Mouse (Mus musculus): ENCODE results near the gene Adgrv1. TPM values are rescaled to one million over a fixed set of nuclear protein-coding genes. Genes with fewer than 3 reads are reported as not detected.

Gene Adgrv1
- polyA plus RNA-seq, 2 experiments: 0.55 to 0.96 TPM

DNA sequence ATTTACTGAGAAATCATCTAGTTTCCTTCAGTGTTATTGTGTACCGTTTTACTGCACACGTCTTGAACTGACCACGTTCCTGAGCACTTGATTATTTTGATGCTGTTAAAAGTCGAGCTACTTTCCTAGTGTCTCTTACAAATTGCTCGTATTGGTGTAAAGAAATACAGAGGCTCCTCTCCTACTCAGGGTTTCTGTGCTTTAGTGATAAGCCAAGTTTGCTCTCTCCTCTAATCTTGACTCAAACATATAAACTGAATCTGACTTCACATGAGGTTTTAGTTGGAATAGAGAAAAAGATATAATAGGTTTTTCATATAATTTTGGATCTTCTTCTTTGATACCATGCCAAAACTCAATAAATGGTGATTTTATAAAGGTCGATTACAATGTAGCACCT, 13.4 kb upstream of the Adgrv1 start:
- ATAC-seq (ENCODE audit: low FRiP score, low read depth) (no peak), DNase-seq (ENCODE audit: low spot score) (no peak)
- 81% methylated on average over 6 of the region's 6 CpGs for WGBS
- H3K4me1 ChIP-seq (ENCODE audit: control insufficient read depth, insufficient read depth, low read length): peaks cover 3% of the 10 kb centered on the region; the same call in 1 of the 2 replicates
- no peaks in the 10 kb centered on the region for H3K9me3 ChIP-seq (ENCODE audit: control insufficient read depth, low read length)
- no peak overlapping the region for H3K27ac ChIP-seq (replicated peaks; ENCODE audit: low read depth, low read length)
- no peaks in the 10 kb centered on the region for H3K27me3 ChIP-seq (ENCODE audit: control insufficient read depth, insufficient read depth, low read length)
- no peak overlapping the region for H3K9ac ChIP-seq (ENCODE audit: low read depth, low read length, severe bottlenecking)
- H3K4me2 ChIP-seq (replicated peaks; ENCODE audit: low read depth, low read length, severe bottlenecking): no peak overlapping the region
- no peaks in the 10 kb centered on the region for H3K36me3 ChIP-seq (ENCODE audit: control insufficient read depth, insufficient read depth, low read length)
- TF ChIP-seq POLR2A (IDR thresholded peaks at IDR 0.05; ENCODE audit: borderline replicate concordance, extremely low read depth, insufficient read depth, insufficient read length): no peak
- no peak overlapping the region for H3K4me3 ChIP-seq (replicated peaks; ENCODE audit: low read length)

- H3K9me3 ChIP-seq (ENCODE audit: control insufficient read depth, low read length): no peaks in the 10 kb centered on the region
- ATAC-seq (ENCODE audit: low FRiP score, low read depth) (no peak), DNase-seq (ENCODE audit: low spot score) (no peak)
- TF ChIP-seq POLR2A (IDR thresholded peaks at IDR 0.05; ENCODE audit: borderline replicate concordance, extremely low read depth, insufficient read depth, insufficient read length): no peak
- no peak overlapping the region for H3K4me2 ChIP-seq (replicated peaks; ENCODE audit: low read depth, low read length, severe bottlenecking)
- no peak overlapping the region for H3K9ac ChIP-seq (ENCODE audit: low read depth, low read length, severe bottlenecking)
- H3K4me1 ChIP-seq (ENCODE audit: control insufficient read depth, insufficient read depth, low read length): peaks cover 9% of the 10 kb centered on the region; the same call in 1 of the 2 replicates
- H3K27me3 ChIP-seq (ENCODE audit: control insufficient read depth, insufficient read depth, low read length): no peaks in the 10 kb centered on the region
- no peaks in the 10 kb centered on the region for H3K36me3 ChIP-seq (ENCODE audit: control insufficient read depth, insufficient read depth, low read length)
- WGBS: 89% methylated on average over 11 of the region's 11 CpGs
- no peak overlapping the region for H3K4me3 ChIP-seq (replicated peaks; ENCODE audit: low read length)
- H3K27ac ChIP-seq (replicated peaks; ENCODE audit: low read depth, low read length): no peak overlapping the region
Measured at GRCm38 (mm10) chr13:81644047-81644565, 11.2 kb upstream of the Adgrv1 start.

GRCm38 (mm10) chr13:81642491-81643149, 9.7 kb upstream of the Adgrv1 start:
- TF ChIP-seq POLR2A (IDR thresholded peaks at IDR 0.05; ENCODE audit: borderline replicate concordance, extremely low read depth, insufficient read depth, insufficient read length): no peak
- no peaks in the 10 kb centered on the region for H3K36me3 ChIP-seq (ENCODE audit: control insufficient read depth, insufficient read depth, low read length)
- ATAC-seq (ENCODE audit: low FRiP score, low read depth) (no peak), DNase-seq (ENCODE audit: low spot score) (no peak)
- WGBS: 58% methylated on average over 7 of the region's 7 CpGs
- H3K4me1 ChIP-seq (ENCODE audit: control insufficient read depth, insufficient read depth, low read length): peaks cover 9% of the 10 kb centered on the region; the same call in 1 of the 2 replicates
- H3K27ac ChIP-seq (replicated peaks; ENCODE audit: low read depth, low read length): no peak overlapping the region
- no peak overlapping the region for H3K4me3 ChIP-seq (replicated peaks; ENCODE audit: low read length)
- H3K27me3 ChIP-seq (ENCODE audit: control insufficient read depth, insufficient read depth, low read length): no peaks in the 10 kb centered on the region
- H3K9me3 ChIP-seq (ENCODE audit: control insufficient read depth, low read length): no peaks in the 10 kb centered on the region
- no peak overlapping the region for H3K9ac ChIP-seq (ENCODE audit: low read depth, low read length, severe bottlenecking)
- no peak overlapping the region for H3K4me2 ChIP-seq (replicated peaks; ENCODE audit: low read depth, low read length, severe bottlenecking)

- peak overlapping the region; percentile 55; the same call in 1 of the 2 replicates for H3K27ac ChIP-seq (replicated peaks; ENCODE audit: low read depth, low read length)
- H3K27me3 ChIP-seq (ENCODE audit: control insufficient read depth, insufficient read depth, low read length): no peaks in the 10 kb centered on the region
- ATAC-seq (ENCODE audit: low FRiP score, low read depth) (peak; percentile 58), DNase-seq (ENCODE audit: low spot score) (peak; percentile 89)
- TF ChIP-seq POLR2A (IDR thresholded peaks at IDR 0.05; ENCODE audit: borderline replicate concordance, extremely low read depth, insufficient read depth, insufficient read length): no peak
- peaks cover 9% of the 10 kb centered on the region; the same call in 1 of the 2 replicates for H3K4me1 ChIP-seq (ENCODE audit: control insufficient read depth, insufficient read depth, low read length)
- H3K4me3 ChIP-seq (replicated peaks; ENCODE audit: low read length): no peak overlapping the region
- H3K9ac ChIP-seq (ENCODE audit: low read depth, low read length, severe bottlenecking): no peak overlapping the region
- peak overlapping the region; percentile 32; the same call in 1 of the 2 replicates for H3K4me2 ChIP-seq (replicated peaks; ENCODE audit: low read depth, low read length, severe bottlenecking)
- H3K36me3 ChIP-seq (ENCODE audit: control insufficient read depth, insufficient read depth, low read length): no peaks in the 10 kb centered on the region
- no peaks in the 10 kb centered on the region for H3K9me3 ChIP-seq (ENCODE audit: control insufficient read depth, low read length)
- 17% methylated on average over 8 of the region's 8 CpGs for WGBS
Measured at GRCm38 (mm10) chr13:81641289-81642045, 8.5 kb upstream of the Adgrv1 start.

GRCm38 (mm10) chr13:81640881-81641280, 7.9 kb upstream of the Adgrv1 start:
- Histone ChIP-seq H3K27ac (replicated peaks; ENCODE audit: low read depth, low read length) (no peak overlapping the region), H3K9ac (ENCODE audit: low read depth, low read length, severe bottlenecking) (no peak overlapping the region), H3K27me3 (ENCODE audit: control insufficient read depth, insufficient read depth, low read length) (no peaks in the 10 kb centered on the region), H3K9me3 (ENCODE audit: control insufficient read depth, low read length) (no peaks in the 10 kb centered on the region), H3K4me3 (replicated peaks; ENCODE audit: low read length) (no peak overlapping the region), H3K4me2 (replicated peaks; ENCODE audit: low read depth, low read length, severe bottlenecking) (no peak overlapping the region), H3K4me1 (ENCODE audit: control insufficient read depth, insufficient read depth, low read length) (peaks cover 9% of the 10 kb centered on the region; the same call in 1 of the 2 replicates), H3K36me3 (ENCODE audit: control insufficient read depth, insufficient read depth, low read length) (no peaks in the 10 kb centered on the region)
- ATAC-seq (ENCODE audit: low FRiP score, low read depth) (no peak; the same call in 1 of the 2 replicates), DNase-seq (ENCODE audit: low spot score) (no peak)
- TF ChIP-seq POLR2A (IDR thresholded peaks at IDR 0.05; ENCODE audit: borderline replicate concordance, extremely low read depth, insufficient read depth, insufficient read length): no peak
- WGBS: 47% methylated on average over 6 of the region's 6 CpGs
